Mouse (Mus musculus) lung, adult 2 months (tissue): Measurements from ENCODE around the gene Fhad1.

Experiments
- CTCF ChIP-seq: fragments of 200-500 bp; IDR thresholded peaks from 2 replicates; pipeline ENCODE4 v1.5.1; 2011; ENCODE audit warnings: mild to moderate bottlenecking, low read length, control low read depth; ENCODE audit not compliant: insufficient read depth
- POLR2A ChIP-seq: fragments of 200-500 bp; IDR thresholded peaks from 2 replicates; pipeline ENCODE4 v1.6.1; 2011; ENCODE audit warnings: low read depth, mild to moderate bottlenecking, control low read depth, low read length, borderline replicate concordance; ENCODE audit errors: extremely low read depth

DNA sequence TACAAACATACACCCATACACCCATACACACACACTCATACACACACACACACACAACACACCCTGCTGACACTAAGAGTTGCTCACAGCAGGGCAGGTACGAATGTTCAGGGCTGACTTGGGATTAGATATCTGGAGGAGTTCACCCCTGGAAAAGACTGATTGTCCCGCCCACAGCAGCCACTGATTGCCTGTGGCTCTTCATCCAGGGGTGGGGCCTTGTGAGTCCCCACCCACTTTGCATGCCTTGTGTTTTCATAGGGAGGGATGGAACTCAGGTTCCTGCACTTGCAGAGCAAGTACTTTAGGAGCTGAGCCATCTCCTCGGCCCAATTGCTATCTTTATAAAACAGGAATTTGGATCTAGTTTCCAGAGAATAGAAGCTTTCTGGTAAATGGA, 33.4 kb downstream of the Fhad1 start:
- TF ChIP-seq POLR2A, result no peak
- no peak for TF ChIP-seq CTCF
